Mouse (Mus musculus) megakaryocyte, embryonic 14.5 days (primary cell): ENCODE results near the gene Mtfr1l. TPM values are rescaled to one million over a fixed set of nuclear protein-coding genes. Genes with fewer than 3 reads are reported as not detected.
A peak's percentile ranks its signal among the peaks of the same experiment; 100 is the strongest.
"Not testable (repeated sequence)": the region's sequence is repeated elsewhere in the genome, so short reads cannot be mapped to it uniquely, and the experiment has no call there.

ENCODE experiments used
- H3K27me3 ChIP-seq: replicated peaks from 2 replicates; pipeline ENCODE3; 2012; ENCODE audit warnings: inconsistent platforms
- H3K36me3 ChIP-seq: replicated peaks from 2 replicates; pipeline ENCODE3; 2012; ENCODE audit warnings: low read length, inconsistent platforms, mixed read lengths
- H3K4me1 ChIP-seq: 2 replicates; pipeline ENCODE4 v1.6.1; 2012; ENCODE audit warnings: inconsistent platforms
- H3K4me3 ChIP-seq: replicated peaks from 2 replicates; pipeline ENCODE3; 2012; ENCODE audit warnings: moderate library complexity, mild to moderate bottlenecking, inconsistent platforms
- H3K9me3 ChIP-seq: 2 replicates; pipeline ENCODE4 v1.6.1; 2012; ENCODE audit warnings: inconsistent platforms
- FLI1 ChIP-seq: IDR thresholded peaks from 2 replicates; pipeline ENCODE4 v1.6.1; 2012; ENCODE audit warnings: low read length, inconsistent platforms, mixed read lengths
- GATA1 ChIP-seq: IDR thresholded peaks from 3 replicates; pipeline ENCODE4 v1.6.1; 2012; ENCODE audit warnings: mixed read lengths, low read length, inconsistent platforms, borderline replicate concordance
- polyA plus RNA-seq: library from polyadenylated mRNA; stranded (reverse); fragments of >175 nt; gene quantifications from 2 replicates; pipeline ENCODE4 v1.2.3, GENCODE M21; 2012; ENCODE audit warnings: low replicate concordance; ENCODE audit not compliant: insufficient read depth

Gene Mtfr1l
- polyA plus RNA-seq, 1 experiment = 46.4 TPM

- Histone ChIP-seq H3K27me3 (peaks cover 16% of the 10 kb centered on the region), H3K4me1 (peaks cover 91% of the 10 kb centered on the region), H3K4me3 (peak overlapping the region; percentile 96), H3K36me3 (peaks cover 14% of the 10 kb centered on the region), H3K9me3 (0 out of 2 replicates have a peak, but pooled peaks cover 3% of the 10 kb centered on the region)
- TF ChIP-seq FLI1 (no peak), GATA1 (no peak)
These were observed 39.7 kb downstream of the Mtfr1l start for GRCm38 (mm10) chr4:134495546-134495923.

DNA sequence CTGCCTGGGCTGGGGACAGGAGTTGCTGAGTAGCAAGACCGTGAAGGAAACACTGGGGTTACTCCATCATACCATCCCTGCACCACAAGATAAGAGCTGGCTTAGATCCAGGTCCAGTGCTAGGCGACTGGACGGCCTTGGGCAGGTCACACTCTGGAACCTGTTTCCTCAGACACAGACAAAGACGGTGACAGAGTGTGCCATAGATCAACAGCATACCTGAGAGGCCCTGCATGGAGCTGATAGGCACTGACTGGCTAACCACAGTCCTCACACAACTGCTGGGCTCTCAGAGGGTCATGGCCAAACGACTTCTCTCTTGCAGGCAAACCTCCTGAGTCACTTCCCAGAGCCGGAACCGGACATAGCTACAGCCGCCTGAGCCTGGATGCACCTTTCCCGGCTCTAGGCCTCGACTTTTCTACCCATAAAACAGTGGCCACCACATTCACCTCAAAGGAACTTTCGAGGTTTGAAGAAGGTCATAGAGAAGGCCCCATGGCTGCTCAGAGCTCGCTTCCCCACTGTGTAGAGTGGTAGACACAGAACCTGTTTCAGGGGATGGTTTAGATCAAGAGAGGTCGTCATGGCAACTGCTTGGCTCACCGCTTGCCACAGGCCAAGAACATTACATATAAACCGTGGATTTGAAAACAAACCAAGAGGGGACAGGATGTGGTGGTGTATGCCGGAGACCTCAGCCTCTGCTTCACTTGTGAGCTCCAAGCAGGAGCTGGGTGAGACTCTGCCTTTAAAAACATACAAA lies 40.2 kb downstream of the Mtfr1l start:
- Histone ChIP-seq H3K9me3 (0 out of 2 replicates have a peak, but pooled peaks cover 5% of the 10 kb centered on the region), H3K36me3 (peaks cover 10% of the 10 kb centered on the region), H3K27me3 (peaks cover 16% of the 10 kb centered on the region), H3K4me3 (peak overlapping the region; percentile 85), H3K4me1 (peaks cover 90% of the 10 kb centered on the region)
- peak; percentile 73; the same call in 1 of the 3 replicates for TF ChIP-seq GATA1
- no peak for TF ChIP-seq FLI1

GRCm38 (mm10) chr4:134494161-134494560 lies 41.0 kb downstream of the Mtfr1l start:
- H3K9me3 ChIP-seq, H3K36me3 ChIP-seq: not testable (repeated sequence)
- H3K4me3 ChIP-seq = peak overlapping the region; percentile 50
- peaks cover 16% of the 10 kb centered on the region for H3K27me3 ChIP-seq
- peaks cover 90% of the 10 kb centered on the region for H3K4me1 ChIP-seq

DNA sequence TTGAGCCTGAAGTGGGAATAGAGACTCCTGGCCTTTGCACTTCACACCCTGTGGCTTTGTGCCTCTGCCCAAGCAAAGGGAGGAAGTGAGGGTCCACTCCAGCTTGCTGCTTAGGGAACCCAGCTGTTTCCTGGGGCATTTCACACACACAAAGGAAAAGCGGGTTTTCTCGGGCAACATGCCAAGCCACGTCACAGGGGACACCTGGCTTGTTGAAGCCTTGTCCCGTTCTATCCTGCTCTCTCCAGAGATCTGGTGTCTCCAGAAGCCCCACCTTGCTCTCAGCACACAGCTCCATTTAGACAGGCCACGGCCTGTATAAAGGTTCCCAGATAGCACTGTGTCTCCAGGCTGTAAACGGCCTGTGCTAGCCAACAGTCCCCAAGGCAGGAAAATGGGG lies 43.5 kb downstream of the Mtfr1l start:
- Histone ChIP-seq H3K27me3 (peaks cover 22% of the 10 kb centered on the region), H3K36me3 (no peaks in the 10 kb centered on the region), H3K4me3 (no peak overlapping the region), H3K4me1 (peaks cover 67% of the 10 kb centered on the region), H3K9me3 (0 out of 2 replicates have a peak, but pooled peaks cover 5% of the 10 kb centered on the region)
- TF ChIP-seq GATA1 = no peak
- no peak for TF ChIP-seq FLI1

DNA sequence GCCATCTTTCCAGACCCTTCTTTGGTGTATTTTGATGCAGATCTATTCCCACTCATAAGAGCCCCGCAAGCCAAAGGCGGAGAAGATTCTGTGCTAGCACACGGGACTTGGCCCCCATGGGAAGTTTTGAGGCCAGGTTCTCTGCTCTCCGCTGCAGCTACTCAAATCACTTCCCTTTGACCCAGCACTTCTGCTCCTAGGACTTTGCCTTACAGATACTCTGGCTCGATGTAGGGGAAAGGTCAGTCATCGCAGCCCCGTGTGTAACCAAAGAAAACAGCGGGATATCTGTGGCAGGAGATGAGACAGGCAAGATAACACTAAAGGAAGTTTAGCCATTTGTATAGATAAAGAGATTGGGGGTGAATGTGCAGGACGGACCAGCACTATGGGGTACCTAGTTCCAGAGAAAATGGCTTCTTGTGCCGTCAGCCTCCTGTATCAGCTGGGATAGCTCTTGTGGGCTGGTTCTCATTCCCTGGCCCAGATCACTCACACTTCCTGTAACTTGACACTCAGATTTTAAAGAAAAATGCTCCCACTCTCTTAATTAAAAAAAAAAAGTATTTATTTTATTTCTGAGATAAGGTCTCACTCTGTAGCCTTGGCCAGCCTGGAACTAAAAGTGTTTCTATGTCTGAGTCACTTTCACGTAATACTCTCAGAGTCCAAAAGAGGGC lies 45.1 kb downstream of the Mtfr1l start:
- Histone ChIP-seq H3K36me3 (no peaks in the 10 kb centered on the region), H3K4me3 (no peak overlapping the region), H3K27me3 (peaks cover 24% of the 10 kb centered on the region), H3K9me3 (0 out of 2 replicates have a peak, but pooled peaks cover 5% of the 10 kb centered on the region), H3K4me1 (peaks cover 59% of the 10 kb centered on the region)
- no peak for TF ChIP-seq FLI1
- no peak for TF ChIP-seq GATA1

- no peaks in the 10 kb centered on the region for H3K36me3 ChIP-seq
- peaks cover 56% of the 10 kb centered on the region for H3K4me1 ChIP-seq
- H3K27me3 ChIP-seq = peaks cover 36% of the 10 kb centered on the region
- TF ChIP-seq FLI1 (no peak), GATA1 (no peak)
- H3K9me3 ChIP-seq = 0 out of 2 replicates have a peak, but pooled peaks cover 5% of the 10 kb centered on the region
- no peak overlapping the region for H3K4me3 ChIP-seq
These were observed 47.0 kb downstream of the Mtfr1l start for GRCm38 (mm10) chr4:134488211-134488610.

- H3K27me3 ChIP-seq = peaks cover 29% of the 10 kb centered on the region
- no peak for TF ChIP-seq GATA1
- TF ChIP-seq FLI1 = no peak
- no peaks in the 10 kb centered on the region for H3K36me3 ChIP-seq
- no peak overlapping the region for H3K4me3 ChIP-seq
- peaks cover 54% of the 10 kb centered on the region for H3K4me1 ChIP-seq
- H3K9me3 ChIP-seq = no peaks in the 10 kb centered on the region
These were observed 49.9 kb downstream of the Mtfr1l start for GRCm38 (mm10) chr4:134485151-134485900.

DNA sequence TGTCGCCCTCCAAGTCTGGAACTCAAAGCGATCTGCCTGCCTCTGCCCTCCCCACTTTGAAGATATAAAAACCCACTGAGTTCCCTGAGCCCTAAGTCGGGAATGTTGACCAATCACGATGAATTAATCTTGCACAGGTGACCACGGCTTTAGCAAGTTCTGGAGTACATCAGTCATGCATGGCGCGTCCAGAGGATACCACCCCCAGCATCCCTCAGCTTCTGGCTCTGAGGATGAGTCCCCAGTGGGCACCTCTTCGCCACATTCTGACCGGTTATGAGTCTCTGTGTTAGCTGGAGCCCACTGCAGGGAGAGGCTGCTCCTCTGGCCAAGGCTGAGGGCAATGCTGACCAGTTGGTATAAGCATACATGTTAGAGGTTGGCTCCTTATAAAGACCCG lies 51.0 kb downstream of the Mtfr1l start:
- H3K27me3 ChIP-seq = peaks cover 29% of the 10 kb centered on the region
- no peaks in the 10 kb centered on the region for H3K36me3 ChIP-seq
- peaks cover 47% of the 10 kb centered on the region for H3K4me1 ChIP-seq

DNA sequence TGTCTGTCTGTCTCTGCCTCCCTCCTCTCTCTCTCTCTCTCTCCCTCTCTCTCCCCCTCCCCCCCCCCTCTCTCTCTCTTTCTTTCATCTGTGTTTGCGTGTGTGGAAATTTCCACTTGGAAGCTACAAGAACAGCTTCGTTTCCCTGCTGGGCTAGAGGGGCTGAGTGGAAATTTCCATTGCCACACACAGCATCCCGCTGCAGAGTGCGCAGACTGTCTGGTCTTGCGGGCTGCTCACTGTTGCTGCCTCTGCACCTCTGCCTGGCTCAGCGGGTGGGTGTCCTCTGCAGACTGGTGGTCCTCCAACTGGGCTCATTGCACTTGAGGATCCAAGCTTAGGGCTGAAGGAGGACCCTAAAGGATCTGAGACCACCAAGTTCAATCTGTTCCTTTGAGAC lies 51.5 kb downstream of the Mtfr1l start:
- H3K4me3 ChIP-seq = no peak overlapping the region
- H3K36me3 ChIP-seq = no peaks in the 10 kb centered on the region
- no peaks in the 10 kb centered on the region for H3K9me3 ChIP-seq
- H3K4me1 ChIP-seq = peaks cover 47% of the 10 kb centered on the region
- peaks cover 29% of the 10 kb centered on the region for H3K27me3 ChIP-seq
- no peak for TF ChIP-seq FLI1

More for the DNA sequence above, 51.0 kb downstream of the Mtfr1l start:
- TF ChIP-seq FLI1 (no peak), GATA1 (no peak)
- Histone ChIP-seq H3K9me3 (no peaks in the 10 kb centered on the region), H3K4me3 (no peak overlapping the region)
